Mouse (Mus musculus): ENCODE data around the gene Asb17.

GRCm38 (mm10) chr3:153823671-153824515, 20.1 kb upstream of the Asb17 start:
- TF ChIP-seq CTCF (IDR thresholded peaks at IDR 0.05) = no peak
- TF ChIP-seq EP300 (IDR thresholded peaks at IDR 0.05) = no peak

Measured in lung, postnatal 0 days (tissue).